Mouse (Mus musculus) neural tube, embryonic 14.5 days (tissue): ENCODE results near the gene Lrmda. TPM values are rescaled to one million over a fixed set of nuclear protein-coding genes. Genes with fewer than 3 reads are reported as not detected.

Experiments used
- ATAC-seq: fragments of 200-750 bp; cut with Nextera tagmentation; 2 replicates; pipeline ENCODE4 v1.8.0; 2017; ENCODE audit warnings: low read depth, mild to moderate bottlenecking, moderate TSS enrichment, moderate library complexity
- H3K27ac ChIP-seq: fragments of 300-500 bp; sonication (generic); 2 replicates; pipeline ENCODE4 v1.5.1; 2014; ENCODE audit warnings: low read depth, mild to moderate bottlenecking, control low read depth, low read length, moderate library complexity, mixed read lengths
- H3K27me3 ChIP-seq: fragments of 300-500 bp; sonication (generic); 2 replicates; pipeline ENCODE4 v1.6.1; 2014; ENCODE audit warnings: low read length; ENCODE audit not compliant: control insufficient read depth, insufficient read depth
- H3K36me3 ChIP-seq: fragments of 300-500 bp; sonication (generic); 2 replicates; pipeline ENCODE4 v1.6.1; 2014; ENCODE audit warnings: low read length, mixed read lengths; ENCODE audit not compliant: control insufficient read depth, insufficient read depth
- H3K4me1 ChIP-seq: fragments of 300-500 bp; sonication (generic); 2 replicates; pipeline ENCODE4 v1.6.1; 2014; ENCODE audit warnings: low read length; ENCODE audit not compliant: control insufficient read depth, insufficient read depth
- H3K4me2 ChIP-seq: fragments of 300-500 bp; sonication (generic); 2 replicates; pipeline ENCODE4 v1.6.1; 2014; ENCODE audit warnings: mild to moderate bottlenecking, low read depth, low read length, control low read depth
- H3K4me3 ChIP-seq: fragments of 300-500 bp; sonication (generic); 2 replicates; pipeline ENCODE4 v1.5.1; 2014; ENCODE audit warnings: low read depth, low read length, control low read depth, mixed read lengths
- H3K9ac ChIP-seq: fragments of 300-500 bp; sonication (generic); replicated peaks from 2 replicates; pipeline ENCODE4 v1.6.1; 2014; ENCODE audit warnings: low read depth, mild to moderate bottlenecking, control low read depth, low read length, mixed read lengths
- H3K9me3 ChIP-seq: fragments of 300-500 bp; sonication (generic); 2 replicates; pipeline ENCODE4 v1.6.1; 2016; ENCODE audit warnings: low read length; ENCODE audit not compliant: control insufficient read depth
- WGBS: fragments of 180-500 bp; shearing (Covaris S2); extraction: QIAGEN DNeasy Blood & Tissue Kit; methylation state at CpG from one replicate; pipeline ENCODE4 v1.1.7; 2014; 5-methylcytosine and 5-hydroxymethylcytosine counted together
- polyA plus RNA-seq: library from polyadenylated mRNA; unstranded; fragments of >200 nt; fragmentation: Nextera tagmentation; extraction: Ambion mirVana; gene quantifications from 2 replicates; pipeline ENCODE4 v1.2.1, GENCODE M21; 2014

The Lrmda gene
- polyA plus RNA-seq, 1 experiment from 2014 or later, result 0.35 TPM

DNA sequence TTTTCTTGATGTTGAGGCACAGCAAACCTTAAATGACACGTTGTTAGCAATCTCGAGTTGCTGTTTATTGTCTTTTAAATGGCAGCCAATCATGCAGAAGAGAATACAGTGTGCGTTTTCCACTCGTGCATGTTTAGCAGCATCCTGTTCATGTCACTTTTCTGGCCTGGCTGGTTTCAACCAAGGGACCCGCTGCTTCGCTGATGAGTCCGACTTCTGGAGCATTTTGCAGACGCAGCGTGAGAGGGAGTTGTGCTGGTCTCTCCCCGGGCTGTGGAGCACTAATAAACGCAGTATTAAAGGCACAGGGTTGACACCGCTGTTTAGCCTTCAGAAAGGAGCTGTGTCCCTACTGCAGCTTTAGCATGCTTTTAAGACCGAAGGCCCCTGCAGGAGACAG is 133.2 kb downstream of the Lrmda start:
- Histone ChIP-seq H3K4me3 (no peak overlapping the region), H3K27me3 (no peaks in the 10 kb centered on the region), H3K9ac (no peak overlapping the region), H3K4me1 (peaks cover 7% of the 10 kb centered on the region), H3K9me3 (no peaks in the 10 kb centered on the region), H3K36me3 (no peaks in the 10 kb centered on the region), H3K27ac (no peak overlapping the region), H3K4me2 (peak overlapping the region; percentile 22; the same call in 1 of the 2 replicates)
- ATAC-seq, result no peak
- WGBS, result 6% methylated on average over 13 of the region's 13 CpGs

DNA sequence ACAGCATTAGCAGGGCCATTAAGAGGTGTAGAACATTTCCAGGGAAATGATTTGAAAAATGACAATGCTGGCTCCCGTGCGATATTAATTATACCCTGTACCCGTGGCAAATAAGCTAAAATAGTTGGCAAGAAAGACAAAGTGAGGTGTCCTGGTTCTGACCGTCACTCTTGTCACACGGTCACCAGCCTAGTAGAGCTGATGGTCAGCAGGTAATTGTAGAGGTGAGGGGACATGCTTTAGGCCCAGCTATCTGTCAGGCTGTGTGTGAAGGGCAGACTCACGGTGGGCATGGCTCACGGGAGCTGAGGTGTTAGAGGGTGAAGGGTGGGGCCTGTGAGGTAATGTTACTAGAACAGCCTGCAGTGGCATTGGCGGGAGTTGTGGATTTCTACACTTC is 134.6 kb downstream of the Lrmda start:
- H3K27ac ChIP-seq, result no peak overlapping the region
- H3K36me3 ChIP-seq, result no peaks in the 10 kb centered on the region
- H3K9me3 ChIP-seq, result no peaks in the 10 kb centered on the region
- H3K27me3 ChIP-seq, result no peaks in the 10 kb centered on the region
- H3K4me1 ChIP-seq, result peaks cover 6% of the 10 kb centered on the region
- H3K4me2 ChIP-seq, result no peak overlapping the region
- WGBS, result 75% methylated on average over 8 of the region's 8 CpGs
- no peak for ATAC-seq
- no peak overlapping the region for H3K4me3 ChIP-seq
- no peak overlapping the region for H3K9ac ChIP-seq

DNA sequence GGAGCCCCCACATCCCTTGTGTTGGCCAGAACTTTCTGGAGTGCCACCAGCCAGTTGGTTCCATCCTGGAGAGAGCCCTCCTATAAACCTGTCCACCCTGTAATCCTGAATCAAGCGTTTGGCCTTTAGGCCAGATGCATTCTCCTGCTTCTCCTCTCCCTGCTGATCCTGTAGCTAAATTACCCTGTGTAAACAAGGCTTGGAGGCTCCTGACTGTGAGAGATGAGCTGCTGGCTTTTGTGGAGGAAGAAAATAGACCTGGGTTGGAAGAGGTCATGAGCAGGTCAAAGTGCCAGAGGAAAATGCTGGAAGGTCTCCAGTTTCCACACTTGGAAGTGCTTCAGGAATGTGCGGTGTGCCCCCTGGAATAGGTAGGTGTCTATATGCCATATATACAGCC is 135.5 kb downstream of the Lrmda start:
- H3K9me3 ChIP-seq, result no peaks in the 10 kb centered on the region
- H3K4me3 ChIP-seq, result no peak overlapping the region
- peaks cover 6% of the 10 kb centered on the region for H3K4me1 ChIP-seq

DNA sequence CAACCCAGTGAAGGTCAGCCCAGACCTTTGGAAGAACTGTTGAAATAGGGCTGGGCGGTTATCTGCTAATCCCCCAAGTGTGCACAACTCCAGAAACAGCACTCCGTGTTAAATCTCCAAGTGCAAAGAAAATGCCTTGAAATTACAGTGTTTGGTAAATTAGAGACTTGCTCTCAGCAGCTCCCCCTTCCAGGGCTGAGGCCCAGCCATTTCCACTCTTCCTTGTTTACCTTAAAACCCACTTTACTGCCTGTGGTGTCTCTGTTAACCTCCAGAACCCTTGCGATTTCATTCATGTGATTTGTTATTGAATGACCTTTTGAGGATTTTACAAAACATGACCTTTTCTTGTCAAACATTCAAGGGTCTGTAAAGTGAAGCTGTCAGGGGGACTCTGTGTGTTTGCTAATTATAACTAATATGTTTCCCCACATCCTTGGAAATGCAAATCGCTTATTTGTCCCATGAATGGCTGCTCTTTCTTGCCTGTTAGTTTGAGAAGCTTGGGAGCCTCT is 136.1 kb downstream of the Lrmda start:
- no peaks in the 10 kb centered on the region for H3K9me3 ChIP-seq
- no peak overlapping the region for H3K4me3 ChIP-seq
- no peak overlapping the region for H3K4me2 ChIP-seq
- no peaks in the 10 kb centered on the region for H3K27me3 ChIP-seq
- no peak overlapping the region for H3K27ac ChIP-seq
- ATAC-seq, result no peak
- peaks cover 6% of the 10 kb centered on the region for H3K4me1 ChIP-seq
- 29% methylated on average over 4 of the region's 4 CpGs for WGBS
- H3K36me3 ChIP-seq, result no peaks in the 10 kb centered on the region
- H3K9ac ChIP-seq, result no peak overlapping the region

More for the DNA sequence above, 135.5 kb downstream of the Lrmda start:
- Histone ChIP-seq H3K4me2 (no peak overlapping the region), H3K36me3 (no peaks in the 10 kb centered on the region), H3K27me3 (no peaks in the 10 kb centered on the region), H3K27ac (no peak overlapping the region), H3K9ac (no peak overlapping the region)
- 17% methylated on average over 2 of the region's 2 CpGs for WGBS
- ATAC-seq, result no peak

DNA sequence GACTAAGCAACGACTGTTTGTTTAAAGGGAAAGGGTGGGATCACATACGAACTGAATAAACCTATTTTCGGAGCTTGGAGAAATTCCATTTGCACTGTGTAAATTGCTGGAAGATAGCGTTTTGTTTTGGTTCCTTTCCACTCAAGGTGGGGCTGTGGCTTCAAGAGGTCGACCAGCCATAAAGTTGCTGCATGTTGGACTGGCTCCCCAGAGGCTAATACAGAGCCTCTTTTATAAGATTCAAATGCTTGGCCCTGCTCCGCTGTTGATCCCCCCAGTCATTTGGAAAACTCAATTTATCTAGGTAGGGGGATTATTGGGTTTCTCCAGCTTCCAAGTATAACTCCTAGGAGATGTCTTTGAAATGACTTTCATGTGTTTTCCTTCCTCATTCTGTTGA is 137.5 kb downstream of the Lrmda start:
- H3K4me2 ChIP-seq, result no peak overlapping the region
- H3K9ac ChIP-seq, result no peak overlapping the region
- no peaks in the 10 kb centered on the region for H3K27me3 ChIP-seq
- WGBS, result 54% methylated on average over 6 of the region's 6 CpGs
- ATAC-seq, result no peak
- H3K9me3 ChIP-seq, result no peaks in the 10 kb centered on the region
- peaks cover 6% of the 10 kb centered on the region for H3K4me1 ChIP-seq
- no peak overlapping the region for H3K4me3 ChIP-seq
- H3K27ac ChIP-seq, result no peak overlapping the region
- H3K36me3 ChIP-seq, result no peaks in the 10 kb centered on the region

DNA sequence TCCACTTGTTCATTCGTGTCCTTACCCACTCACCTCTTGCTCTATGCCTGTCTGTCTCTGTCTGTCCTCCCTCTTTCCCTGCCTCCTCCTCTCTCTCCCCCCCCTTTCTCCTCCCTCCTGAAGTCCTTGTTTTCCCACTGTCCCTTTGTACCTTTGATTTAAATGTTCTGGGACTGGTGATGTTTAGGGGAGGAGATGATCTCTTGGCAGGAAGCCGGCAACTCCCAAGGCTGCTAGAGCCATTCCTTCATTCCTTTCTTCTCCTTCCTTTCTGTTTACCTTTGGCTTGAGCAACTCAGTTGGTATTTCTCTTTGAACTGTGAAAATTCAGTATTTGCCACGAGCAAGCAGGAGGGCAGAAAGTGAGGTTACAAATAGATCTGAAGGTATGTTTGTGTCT is 141.9 kb downstream of the Lrmda start:
- Histone ChIP-seq H3K9me3 (no peaks in the 10 kb centered on the region), H3K27ac (no peak overlapping the region), H3K4me3 (no peak overlapping the region), H3K9ac (no peak overlapping the region), H3K4me1 (no peaks in the 10 kb centered on the region), H3K4me2 (no peak overlapping the region), H3K27me3 (no peaks in the 10 kb centered on the region), H3K36me3 (no peaks in the 10 kb centered on the region)
- ATAC-seq, result no peak
- WGBS, result 19% methylated on average over 3 of the region's 3 CpGs

DNA sequence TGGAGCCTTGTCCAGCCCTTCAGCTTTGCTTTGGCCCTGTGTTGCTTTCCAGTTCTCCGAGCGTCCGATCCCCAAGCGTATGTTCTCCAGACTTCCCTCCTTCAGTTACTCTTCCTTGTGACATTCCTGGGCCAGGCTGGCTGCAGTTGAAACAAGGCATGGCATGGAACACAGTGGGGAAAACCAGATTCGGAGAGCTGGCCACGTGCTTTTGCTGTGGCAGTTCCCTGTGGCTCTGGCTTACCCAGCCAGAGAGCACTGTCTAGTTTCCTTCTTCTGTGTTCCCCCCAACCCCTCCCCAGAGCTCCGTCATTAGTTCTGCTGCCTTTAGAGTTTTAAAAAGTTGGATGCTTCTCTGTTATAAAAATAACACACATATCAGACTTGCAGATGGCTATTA is 147.8 kb downstream of the Lrmda start:
- no peak overlapping the region for H3K4me3 ChIP-seq
- no peaks in the 10 kb centered on the region for H3K36me3 ChIP-seq
- WGBS, result 33% methylated on average over 7 of the region's 7 CpGs
- H3K27me3 ChIP-seq, result no peaks in the 10 kb centered on the region
- H3K4me1 ChIP-seq, result peaks cover 18% of the 10 kb centered on the region
- H3K9ac ChIP-seq, result no peak overlapping the region
- no peak for ATAC-seq
- H3K4me2 ChIP-seq, result no peak overlapping the region
- H3K27ac ChIP-seq, result no peak overlapping the region
- no peaks in the 10 kb centered on the region for H3K9me3 ChIP-seq

DNA sequence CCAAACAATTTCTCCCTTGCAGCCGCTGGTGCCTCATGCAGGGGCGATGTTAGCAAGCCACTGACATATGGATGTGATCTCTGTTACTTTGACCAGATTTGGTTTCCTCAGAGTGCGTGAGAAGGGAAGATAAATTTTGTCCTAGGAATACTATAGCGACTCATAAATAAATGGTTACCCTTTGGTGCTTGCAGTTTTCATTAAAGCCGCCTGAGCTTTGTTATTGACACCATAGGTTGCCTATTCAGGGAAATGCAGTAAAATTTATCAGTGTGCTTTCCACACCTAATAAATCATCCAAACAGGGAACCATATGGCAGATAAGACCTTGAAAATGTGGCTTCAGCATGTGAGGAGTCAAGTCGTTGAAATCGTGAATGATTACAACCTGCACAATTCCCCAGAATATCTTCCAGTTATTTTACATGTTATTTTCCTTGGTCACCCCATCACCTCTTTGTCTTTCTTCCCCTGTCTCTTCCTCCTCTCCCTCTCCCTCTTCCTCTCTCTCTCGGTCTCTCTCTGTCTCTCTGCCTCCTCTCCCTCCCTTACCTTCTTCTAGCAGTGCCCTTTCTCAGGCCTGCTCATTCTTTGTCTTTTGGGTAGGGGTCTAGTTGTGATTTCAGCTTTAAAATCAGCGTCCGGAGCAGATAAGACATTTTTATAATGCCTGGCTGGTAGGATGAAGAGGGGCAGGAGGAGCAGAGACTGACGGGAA is 148.7 kb downstream of the Lrmda start:
- Histone ChIP-seq H3K9me3 (no peaks in the 10 kb centered on the region), H3K27ac (peak overlapping the region; percentile 35; the same call in 1 of the 2 replicates), H3K36me3 (no peaks in the 10 kb centered on the region), H3K4me3 (no peak overlapping the region), H3K4me2 (peak overlapping the region; percentile 31), H3K9ac (no peak overlapping the region), H3K27me3 (no peaks in the 10 kb centered on the region), H3K4me1 (peaks cover 18% of the 10 kb centered on the region)
- ATAC-seq, result no peak
- WGBS, result 7% methylated on average over 11 of the region's 11 CpGs

DNA sequence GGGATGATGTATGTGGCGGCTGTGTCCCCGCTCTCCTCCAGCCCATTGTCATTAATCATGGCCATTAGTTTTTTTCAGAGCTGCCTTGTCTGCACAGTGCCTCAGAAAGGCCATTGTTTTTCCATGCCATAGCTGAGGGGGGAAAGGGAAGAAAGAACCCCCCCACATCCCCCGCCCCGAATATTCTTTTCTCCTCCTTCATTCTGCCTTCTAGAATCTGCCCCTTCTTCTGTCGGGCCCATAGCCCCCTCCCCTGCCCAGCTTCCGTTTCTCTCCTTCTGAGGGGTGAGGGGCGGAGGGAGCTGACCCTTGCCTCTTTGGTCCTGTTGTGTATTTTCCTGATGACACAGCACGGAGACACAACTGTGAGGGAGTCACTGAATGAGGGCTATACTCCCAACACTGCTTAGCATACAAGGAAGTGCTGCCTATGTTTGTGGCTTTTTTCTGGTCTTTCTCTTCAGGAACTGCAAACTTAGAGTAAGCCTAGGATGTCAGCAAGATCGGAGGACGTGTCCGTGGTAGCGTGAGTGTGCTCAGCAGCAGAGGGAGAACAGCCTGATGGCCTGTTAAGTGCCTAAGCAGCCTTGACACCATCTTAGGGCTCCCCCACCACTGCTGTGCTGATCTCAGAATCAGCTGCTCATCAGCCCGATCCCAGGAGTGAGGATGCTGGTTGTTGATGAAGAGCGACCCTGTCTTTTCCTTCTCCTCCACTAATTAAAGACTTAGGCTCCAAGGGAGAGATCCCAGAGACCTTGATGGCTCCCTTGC is 149.5 kb downstream of the Lrmda start:
- Histone ChIP-seq H3K36me3 (no peaks in the 10 kb centered on the region), H3K4me3 (no peak overlapping the region), H3K4me2 (peak overlapping the region; percentile 31), H3K27me3 (no peaks in the 10 kb centered on the region), H3K9me3 (no peaks in the 10 kb centered on the region), H3K9ac (no peak overlapping the region), H3K4me1 (peaks cover 18% of the 10 kb centered on the region), H3K27ac (peak overlapping the region; percentile 35; the same call in 1 of the 2 replicates)
- 11% methylated on average over 14 of the region's 14 CpGs for WGBS
- peak; percentile 74 for ATAC-seq
